Mouse (Mus musculus) intestine, embryonic 14.5 days (tissue): ENCODE measurements around the gene Tenm4. TPM values are rescaled to one million over a fixed set of nuclear protein-coding genes. Genes with fewer than 3 reads are reported as not detected.

Experiments used
- ATAC-seq: fragments of 200-750 bp; cut with Nextera tagmentation; replicated peaks from 2 replicates; pipeline ENCODE4 v1.8.0; 2017; ENCODE audit warnings: low read depth, moderate number of reproducible peaks, moderate TSS enrichment, moderate library complexity; ENCODE audit not compliant: low FRiP score, low TSS enrichment
- DNase-seq: peaks from one replicate; pipeline ENCODE4 v3.0.0-alpha.2; 2018; ENCODE audit warnings: low spot score
- H3K27ac ChIP-seq: fragments of 300-500 bp; sonication (generic); 2 replicates; pipeline ENCODE4 v1.5.1; 2014; ENCODE audit warnings: low read depth, mild to moderate bottlenecking, control low read depth
- H3K27me3 ChIP-seq: fragments of 300-500 bp; sonication (generic); replicated peaks from 2 replicates; pipeline ENCODE4 v1.6.1; 2014; ENCODE audit warnings: low read length, control low read depth; ENCODE audit not compliant: control insufficient read depth, insufficient read depth
- H3K36me3 ChIP-seq: fragments of 300-500 bp; sonication (generic); 2 replicates; pipeline ENCODE4 v1.6.1; 2014; ENCODE audit warnings: low read length, control low read depth; ENCODE audit not compliant: control insufficient read depth, insufficient read depth
- H3K4me1 ChIP-seq: fragments of 300-500 bp; sonication (generic); replicated peaks from 2 replicates; pipeline ENCODE4 v1.6.1; 2014; ENCODE audit warnings: low read length, control low read depth, mixed read lengths; ENCODE audit not compliant: control insufficient read depth, insufficient read depth
- H3K4me2 ChIP-seq: fragments of 300-500 bp; sonication (generic); 2 replicates; pipeline ENCODE4 v1.6.1; 2014; ENCODE audit warnings: low read length
- H3K4me3 ChIP-seq: fragments of 300-500 bp; sonication (generic); 2 replicates; pipeline ENCODE4 v1.5.1; 2014; ENCODE audit warnings: low read depth, low read length, control low read depth, mixed read lengths
- H3K9ac ChIP-seq: fragments of 300-500 bp; sonication (generic); 2 replicates; pipeline ENCODE4 v1.6.1; 2014; ENCODE audit warnings: mild to moderate bottlenecking, low read length
- H3K9me3 ChIP-seq: fragments of 300-500 bp; sonication (generic); 2 replicates; pipeline ENCODE4 v1.6.1; 2016; ENCODE audit warnings: low read length, control low read depth; ENCODE audit not compliant: control insufficient read depth
- WGBS: fragments of 180-500 bp; shearing (Covaris S2); extraction: QIAGEN DNeasy Blood & Tissue Kit; methylation state at CpG from one replicate; pipeline ENCODE4 v1.1.7; 2014; 5-methylcytosine and 5-hydroxymethylcytosine counted together
- polyA plus RNA-seq: library from polyadenylated mRNA; unstranded; fragments of >200 nt; fragmentation: Nextera tagmentation; extraction: Ambion mirVana; gene quantifications from 2 replicates; pipeline ENCODE4 v1.2.1, GENCODE M21; 2014

Gene Tenm4
- polyA plus RNA-seq, 1 experiment from 2014 or later: 36.5 TPM

GRCm38 (mm10) chr7:96171596-96172563, 834 bp downstream of the Tenm4 start:
- Histone ChIP-seq H3K36me3 (no peaks in the 10 kb centered on the region), H3K4me1 (no peaks in the 10 kb centered on the region), H3K27me3 (no peaks in the 10 kb centered on the region), H3K4me3 (no peak overlapping the region), H3K9ac (no peak overlapping the region), H3K4me2 (no peak overlapping the region), H3K9me3 (no peaks in the 10 kb centered on the region), H3K27ac (no peak overlapping the region)
- DNase-seq (no peak), ATAC-seq (no peak)
- 45% methylated on average over 11 of the region's 11 CpGs for WGBS

DNA sequence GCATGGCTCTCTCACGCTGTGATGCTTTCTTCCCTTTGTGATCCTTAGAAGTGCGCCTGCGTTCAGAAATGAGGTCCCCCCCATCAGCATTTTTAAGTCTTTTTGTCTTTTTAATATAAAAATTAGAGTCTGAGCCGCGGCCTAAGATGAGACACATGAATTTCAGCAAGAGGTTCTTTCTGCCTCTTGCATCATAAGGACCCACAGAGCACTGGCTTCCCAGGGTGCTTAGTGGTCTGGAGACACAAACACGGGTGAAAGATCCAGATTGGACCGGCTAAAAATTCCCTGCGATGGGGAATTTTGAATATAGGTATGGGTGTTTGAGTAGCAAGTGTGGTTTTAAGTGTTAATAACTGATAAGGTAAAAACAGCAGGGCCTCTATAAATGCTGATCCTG, 5.7 kb downstream of the Tenm4 start:
- no peaks in the 10 kb centered on the region for H3K36me3 ChIP-seq
- H3K4me1 ChIP-seq: no peaks in the 10 kb centered on the region
- no peak overlapping the region for H3K4me2 ChIP-seq
- DNase-seq: no peak
- H3K9ac ChIP-seq: no peak overlapping the region
- no peak overlapping the region for H3K4me3 ChIP-seq
- ATAC-seq: no peak
- 80% methylated on average over 8 of the region's 8 CpGs for WGBS
- H3K27ac ChIP-seq: no peak overlapping the region
- H3K27me3 ChIP-seq: no peaks in the 10 kb centered on the region
- no peaks in the 10 kb centered on the region for H3K9me3 ChIP-seq

DNA sequence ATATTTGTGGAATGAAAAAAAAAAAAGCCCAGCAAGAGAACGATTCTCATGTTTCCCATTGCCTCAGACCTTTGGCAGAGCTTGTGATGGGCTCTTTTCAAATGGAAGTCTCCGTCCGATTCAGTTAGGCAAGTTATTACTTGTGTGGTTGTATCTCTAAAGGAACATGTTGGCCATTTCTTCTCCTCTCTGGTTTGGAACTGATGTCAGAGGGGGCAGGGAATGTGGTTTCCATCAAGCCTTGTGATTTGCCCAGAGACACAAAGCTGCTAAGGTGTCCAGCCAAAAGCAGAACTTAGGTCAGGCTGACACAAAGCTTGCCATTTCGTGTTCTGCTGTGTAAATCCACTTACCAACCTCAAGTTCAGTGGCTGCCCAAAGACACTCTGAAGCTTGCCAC, 10.7 kb downstream of the Tenm4 start:
- H3K4me2 ChIP-seq: no peak overlapping the region
- H3K36me3 ChIP-seq: no peaks in the 10 kb centered on the region
- DNase-seq (no peak), ATAC-seq (no peak)
- no peaks in the 10 kb centered on the region for H3K9me3 ChIP-seq
- H3K27me3 ChIP-seq: no peaks in the 10 kb centered on the region
- 80% methylated on average over 4 of the region's 4 CpGs for WGBS
- H3K4me3 ChIP-seq: no peak overlapping the region
- H3K27ac ChIP-seq: no peak overlapping the region
- no peak overlapping the region for H3K9ac ChIP-seq
- H3K4me1 ChIP-seq: no peaks in the 10 kb centered on the region

DNA sequence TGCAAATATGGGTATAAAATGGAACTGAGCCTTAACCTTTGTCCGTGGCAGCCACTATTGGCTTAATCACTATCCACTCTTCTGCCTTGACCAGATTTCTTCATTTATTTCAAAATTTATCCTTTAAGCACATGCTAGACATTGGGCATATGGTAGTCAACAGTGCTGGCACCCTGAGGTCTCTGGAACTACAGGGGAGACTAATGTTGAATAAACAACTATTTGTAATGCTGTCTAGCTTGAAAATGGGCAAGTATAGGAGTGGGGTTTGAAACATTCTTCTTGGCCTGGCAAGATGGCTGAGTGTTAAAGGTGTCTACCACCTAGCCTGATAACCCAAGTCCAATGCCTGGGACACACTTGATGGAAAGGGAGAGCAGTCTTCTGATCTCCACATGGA, 12.1 kb downstream of the Tenm4 start:
- no peaks in the 10 kb centered on the region for H3K36me3 ChIP-seq

GRCm38 (mm10) chr7:96185411-96185810, 14.4 kb downstream of the Tenm4 start:
- WGBS: 86% methylated on average over 9 of the region's 9 CpGs
- Histone ChIP-seq H3K4me3 (no peak overlapping the region), H3K4me2 (no peak overlapping the region), H3K27ac (no peak overlapping the region), H3K27me3 (no peaks in the 10 kb centered on the region), H3K4me1 (no peaks in the 10 kb centered on the region), H3K9me3 (no peaks in the 10 kb centered on the region), H3K36me3 (no peaks in the 10 kb centered on the region), H3K9ac (no peak overlapping the region)
- no peak for ATAC-seq
- DNase-seq: no peak

More for the DNA sequence above, 12.1 kb downstream of the Tenm4 start:
- no peaks in the 10 kb centered on the region for H3K27me3 ChIP-seq
- no peaks in the 10 kb centered on the region for H3K9me3 ChIP-seq
- ATAC-seq (no peak), DNase-seq (no peak)
- no peak overlapping the region for H3K4me2 ChIP-seq
- no peaks in the 10 kb centered on the region for H3K4me1 ChIP-seq
- 91% methylated on average over 1 of the region's 1 CpGs for whole genome bisulfite sequencing
- H3K27ac ChIP-seq: no peak overlapping the region
- no peak overlapping the region for H3K4me3 ChIP-seq
- H3K9ac ChIP-seq: no peak overlapping the region

DNA sequence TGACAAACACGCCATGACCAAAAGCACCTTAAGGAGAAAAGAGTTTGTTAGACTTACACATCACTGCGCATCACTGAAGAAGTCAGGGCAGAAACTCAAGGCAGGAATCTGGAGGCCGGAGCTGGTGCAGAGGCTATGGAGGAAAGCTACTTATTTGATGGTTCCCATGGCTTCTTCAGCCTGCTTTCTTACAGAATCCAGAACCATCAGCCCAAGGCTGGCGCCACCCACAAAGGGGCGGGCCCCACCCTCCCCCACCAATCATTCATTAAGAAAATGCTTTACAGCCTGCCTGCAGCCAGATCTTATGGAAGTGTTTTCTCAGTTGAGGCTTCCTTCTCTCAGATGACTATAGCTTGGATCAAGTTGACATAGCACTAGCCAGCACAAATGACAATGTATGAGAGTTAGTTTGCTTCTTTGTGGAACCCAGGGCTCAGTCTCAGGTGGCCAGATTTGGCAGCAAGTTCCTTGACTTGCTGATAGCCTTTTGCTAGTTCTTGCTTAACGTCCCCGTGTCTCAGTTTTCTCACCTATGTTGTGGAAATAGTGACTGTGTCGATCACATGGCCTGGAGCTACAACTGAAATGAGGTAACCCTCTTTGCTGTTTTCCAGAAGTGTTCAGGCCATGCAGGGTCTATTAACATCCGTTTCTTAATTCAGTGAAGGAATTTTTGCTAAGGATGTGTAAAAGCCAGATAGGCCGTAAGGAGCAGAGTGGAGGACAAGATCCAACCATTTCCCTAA, 32.9 kb downstream of the Tenm4 start:
- Histone ChIP-seq H3K9ac (no peak overlapping the region), H3K4me1 (no peaks in the 10 kb centered on the region; the same call in 1 of the 2 replicates), H3K4me3 (no peak overlapping the region), H3K27me3 (peaks cover 6% of the 10 kb centered on the region; the same call in 1 of the 2 replicates), H3K27ac (no peak overlapping the region), H3K36me3 (no peaks in the 10 kb centered on the region), H3K4me2 (no peak overlapping the region), H3K9me3 (no peaks in the 10 kb centered on the region)
- no peak for ATAC-seq
- DNase-seq: no peak
- 76% methylated on average over 10 of the region's 10 CpGs for WGBS

GRCm38 (mm10) chr7:96204809-96205350, 33.8 kb downstream of the Tenm4 start:
- WGBS: 33% methylated on average over 10 of the region's 10 CpGs
- Histone ChIP-seq H3K4me1 (no peaks in the 10 kb centered on the region; the same call in 1 of the 2 replicates), H3K9me3 (no peaks in the 10 kb centered on the region), H3K36me3 (no peaks in the 10 kb centered on the region), H3K9ac (no peak overlapping the region), H3K27me3 (peaks cover 9% of the 10 kb centered on the region; the same call in 1 of the 2 replicates), H3K27ac (no peak overlapping the region), H3K4me3 (no peak overlapping the region), H3K4me2 (no peak overlapping the region)
- DNase-seq (no peak), ATAC-seq (no peak)

DNA sequence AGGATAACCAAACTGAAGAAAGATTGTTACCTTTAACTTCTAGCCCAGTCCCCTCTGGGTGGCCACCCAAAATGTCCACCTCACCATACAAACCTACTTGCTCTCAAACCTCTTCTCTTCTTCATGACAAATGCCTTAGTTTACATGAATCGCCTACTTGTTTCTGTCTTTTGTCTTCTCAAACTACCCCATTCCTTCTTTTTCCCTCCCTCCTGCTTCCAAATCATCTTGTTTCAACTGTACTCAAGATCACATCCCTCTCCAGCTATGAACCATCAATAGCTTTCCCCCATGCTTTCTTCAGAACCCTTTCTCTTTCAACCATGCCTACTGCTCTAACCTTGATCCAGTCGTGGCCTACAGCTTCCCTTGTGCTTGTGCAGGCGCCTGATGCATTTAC, 36.0 kb downstream of the Tenm4 start:
- peaks cover 3% of the 10 kb centered on the region; the same call in 1 of the 2 replicates for H3K4me1 ChIP-seq
- no peak for ATAC-seq
- H3K27ac ChIP-seq: no peak overlapping the region
- no peak overlapping the region for H3K4me3 ChIP-seq
- H3K36me3 ChIP-seq: no peaks in the 10 kb centered on the region
- H3K27me3 ChIP-seq: peaks cover 9% of the 10 kb centered on the region; the same call in 1 of the 2 replicates
- 72% methylated on average over 3 of the region's 3 CpGs for WGBS
- no peak overlapping the region for H3K9ac ChIP-seq
- DNase-seq: no peak
- no peaks in the 10 kb centered on the region for H3K9me3 ChIP-seq
- H3K4me2 ChIP-seq: no peak overlapping the region
